Mouse (Mus musculus) C2C12 (cell line): Measurements from ENCODE around the gene Pgam2. TPM values are rescaled to one million over a fixed set of nuclear protein-coding genes. Genes with fewer than 3 reads are reported as not detected.

ENCODE experiments used
- H3K27me3 ChIP-seq: one replicate; pipeline ENCODE4 v1.6.1; 2011; ENCODE audit not compliant: control insufficient read depth, insufficient read depth, insufficient read length
- H3K36me3 ChIP-seq: one replicate; pipeline ENCODE4 v1.6.1; 2011; ENCODE audit not compliant: control insufficient read depth, insufficient read depth
- H3K4me3 ChIP-seq: one replicate; pipeline ENCODE4 v1.5.1; 2011; ENCODE audit warnings: mild to moderate bottlenecking, control low read depth; ENCODE audit not compliant: poor library complexity, insufficient read depth, severe bottlenecking
- H3K79me2 ChIP-seq: one replicate; pipeline ENCODE4 v1.6.1; 2011; ENCODE audit not compliant: control insufficient read depth, insufficient read depth
- H3K79me3 ChIP-seq: one replicate; pipeline ENCODE4 v1.6.1; 2011; ENCODE audit warnings: low read depth, control low read depth
- H3ac ChIP-seq: one replicate; pipeline ENCODE3; 2011; ENCODE audit warnings: low read depth; ENCODE audit not compliant: control insufficient read depth, insufficient read length
- CEBPB ChIP-seq: IDR thresholded peaks from one replicate; pipeline ENCODE4 v1.6.1; 2011; ENCODE audit warnings: low read depth, mild to moderate bottlenecking, control low read depth, moderate library complexity
- CTCF ChIP-seq: IDR thresholded peaks from one replicate; pipeline ENCODE4 v1.5.1; 2011; ENCODE audit not compliant: control insufficient read depth, insufficient read depth, insufficient read length
- FOSL1 ChIP-seq: IDR thresholded peaks from one replicate; pipeline ENCODE4 v1.8.0; 2011; ENCODE audit warnings: mild to moderate bottlenecking, low read length; ENCODE audit not compliant: poor library complexity, insufficient read depth, severe bottlenecking
- MAX ChIP-seq: IDR thresholded peaks from one replicate; pipeline ENCODE4 v1.6.1; 2011; ENCODE audit warnings: mild to moderate bottlenecking, control low read depth
- MYOD1 ChIP-seq: IDR thresholded peaks from one replicate; pipeline ENCODE4 v1.6.1; 2011; ENCODE audit warnings: low read depth; ENCODE audit not compliant: control insufficient read depth, insufficient read length
- MYOG ChIP-seq: IDR thresholded peaks from one replicate; pipeline ENCODE4 v1.6.1; 2011; ENCODE audit not compliant: control insufficient read depth, insufficient read length; ENCODE audit errors: extremely low read depth
- USF1 ChIP-seq: IDR thresholded peaks from one replicate; pipeline ENCODE4 v1.6.1; 2011; ENCODE audit warnings: low read depth, mild to moderate bottlenecking, control low read depth, moderate library complexity
- polyA plus RNA-seq: library from polyadenylated mRNA; unstranded; fragments of >200 nt; fragmentation: generic; extraction: Trizol; gene quantifications from one replicate; pipeline ENCODE4 v1.2.1, GENCODE M21; 2012; ENCODE audit warnings: missing spikeins

Gene Pgam2
- polyA plus RNA-seq, 1 experiment, result 3.3 TPM

DNA sequence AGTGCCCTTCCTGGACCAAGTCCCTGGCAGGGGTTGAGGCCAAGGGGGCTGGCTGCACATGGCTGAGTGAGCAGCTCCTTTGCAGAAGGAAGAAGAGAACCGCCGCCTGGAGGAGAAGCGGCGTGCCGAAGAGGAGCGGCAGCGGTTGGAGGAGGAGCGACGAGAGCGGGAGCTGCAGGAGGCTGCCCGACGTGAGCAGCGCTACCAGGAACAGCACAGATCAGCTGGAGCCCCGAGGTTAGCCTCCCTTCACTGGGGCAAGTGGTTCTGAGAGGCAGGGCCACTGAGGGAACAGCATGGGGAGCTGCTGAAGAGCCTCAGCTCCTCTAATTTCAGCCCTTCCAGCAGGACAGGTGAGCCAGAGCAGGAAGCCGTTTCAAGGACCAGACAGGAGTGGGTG is 6.6 kb downstream of the Pgam2 start:
- Histone ChIP-seq H3K79me3 (no peaks in the 10 kb centered on the region), H3ac (no peak overlapping the region), H3K4me3 (no peak overlapping the region), H3K27me3 (no peaks in the 10 kb centered on the region), H3K36me3 (peaks cover 73% of the 10 kb centered on the region), H3K79me2 (no peaks in the 10 kb centered on the region)
- TF ChIP-seq MAX, result no peak
- TF ChIP-seq MYOG, result no peak
- TF ChIP-seq CTCF, result no peak
- TF ChIP-seq CEBPB, result no peak

GRCm38 (mm10) chr11:5795706-5796105 is 7.8 kb downstream of the Pgam2 start:
- Histone ChIP-seq H3K79me3 (no peaks in the 10 kb centered on the region), H3K4me3 (no peak overlapping the region), H3ac (no peak overlapping the region), H3K79me2 (peaks cover 6% of the 10 kb centered on the region), H3K27me3 (no peaks in the 10 kb centered on the region), H3K36me3 (peaks cover 75% of the 10 kb centered on the region)
- TF ChIP-seq CEBPB, result no peak
- no peak for TF ChIP-seq CTCF
- peak; percentile 99 for TF ChIP-seq MAX
- TF ChIP-seq USF1, result peak; percentile 99
- no peak for TF ChIP-seq FOSL1
- TF ChIP-seq MYOD1, result peak; percentile 75

- peaks cover 71% of the 10 kb centered on the region for H3K36me3 ChIP-seq
- no peaks in the 10 kb centered on the region for H3K79me3 ChIP-seq
- H3K4me3 ChIP-seq, result no peak overlapping the region
- H3K27me3 ChIP-seq, result no peaks in the 10 kb centered on the region
- TF ChIP-seq USF1 (peak; percentile 74), MAX (no peak)
- no peak overlapping the region for H3ac ChIP-seq
- peaks cover 9% of the 10 kb centered on the region for H3K79me2 ChIP-seq
Measured at GRCm38 (mm10) chr11:5795290-5795689, 8.2 kb downstream of the Pgam2 start.

GRCm38 (mm10) chr11:5790431-5790830 is 13.1 kb downstream of the Pgam2 start:
- Histone ChIP-seq H3K27me3 (no peaks in the 10 kb centered on the region), H3ac (no peak overlapping the region), H3K4me3 (no peak overlapping the region), H3K36me3 (peaks cover 29% of the 10 kb centered on the region), H3K79me3 (peaks cover 13% of the 10 kb centered on the region), H3K79me2 (peaks cover 40% of the 10 kb centered on the region)
- no peak for TF ChIP-seq CEBPB
- TF ChIP-seq CTCF, result no peak

DNA sequence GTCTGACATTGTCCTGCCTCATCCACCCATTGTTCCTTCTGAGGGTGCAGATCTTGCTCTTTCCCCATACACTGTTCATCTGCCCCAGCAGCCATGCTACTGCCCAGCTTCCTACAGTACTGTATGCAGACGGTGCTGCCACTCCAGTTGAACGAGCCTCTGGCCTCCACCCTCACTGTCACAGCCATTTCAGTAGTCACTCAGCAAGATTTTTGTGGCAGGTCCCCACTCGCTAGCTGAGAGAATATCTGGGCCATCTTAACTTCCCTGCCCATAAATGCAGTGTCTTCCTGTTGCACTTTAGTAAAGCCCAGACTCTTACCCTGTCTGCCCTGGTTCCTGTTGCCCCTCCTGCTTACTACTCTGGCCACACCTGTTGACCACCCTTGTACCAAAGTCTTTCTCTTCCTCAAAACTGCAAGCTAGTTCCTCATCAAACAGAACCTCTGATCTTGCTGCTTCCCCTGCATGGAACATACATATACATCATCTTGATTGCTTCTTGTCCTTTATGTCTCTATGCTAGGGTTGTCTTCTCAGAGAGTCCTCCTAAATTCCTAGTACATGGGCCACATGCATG is 13.7 kb downstream of the Pgam2 start:
- Histone ChIP-seq H3K36me3 (peaks cover 29% of the 10 kb centered on the region), H3ac (no peak overlapping the region), H3K79me3 (peaks cover 13% of the 10 kb centered on the region), H3K4me3 (no peak overlapping the region), H3K79me2 (peaks cover 40% of the 10 kb centered on the region), H3K27me3 (no peaks in the 10 kb centered on the region)
- no peak for TF ChIP-seq USF1
- no peak for TF ChIP-seq CEBPB
- TF ChIP-seq CTCF, result no peak
- no peak for TF ChIP-seq FOSL1
- no peak for TF ChIP-seq MYOD1
- no peak for TF ChIP-seq MAX
- no peak for TF ChIP-seq MYOG

DNA sequence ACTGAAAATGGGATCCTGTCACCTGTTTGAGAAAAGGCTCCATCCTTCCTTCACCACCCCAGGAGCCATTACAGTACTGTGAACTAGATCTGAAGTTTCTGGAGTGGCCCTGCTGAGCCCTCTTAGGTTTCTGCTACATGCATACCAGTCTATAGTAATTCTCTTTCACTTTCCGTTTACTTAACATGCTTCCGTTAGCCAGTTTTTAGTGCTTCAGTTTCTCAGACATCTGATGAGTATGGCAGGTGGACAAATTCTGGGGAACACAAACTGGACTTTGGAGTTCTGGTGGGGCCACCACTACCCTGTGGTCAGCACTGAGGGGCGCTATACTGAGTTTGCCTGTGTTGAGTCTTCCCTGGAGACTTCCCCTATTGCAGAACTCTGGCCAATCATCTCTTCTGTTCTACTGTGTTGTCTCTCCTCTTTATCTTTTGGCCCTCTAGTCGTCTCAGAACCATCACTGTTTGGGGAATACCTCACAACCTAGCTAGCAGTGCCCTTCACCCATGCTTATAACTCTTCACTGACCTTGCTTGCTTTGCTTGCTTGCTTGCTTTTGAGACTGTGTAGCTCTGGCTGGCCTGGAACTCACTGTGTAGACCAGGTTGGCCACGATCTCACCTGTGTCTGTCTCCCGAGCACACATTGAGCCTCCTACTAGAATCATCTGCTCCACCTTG is 14.3 kb downstream of the Pgam2 start:
- TF ChIP-seq FOSL1 (no peak), MYOG (no peak), CTCF (peak; percentile 5), MAX (no peak), MYOD1 (no peak), USF1 (no peak), CEBPB (no peak)
- Histone ChIP-seq H3K79me2 (peaks cover 40% of the 10 kb centered on the region), H3ac (peak overlapping the region; percentile 85), H3K36me3 (peaks cover 22% of the 10 kb centered on the region), H3K27me3 (no peaks in the 10 kb centered on the region), H3K4me3 (peak overlapping the region; percentile 89), H3K79me3 (peaks cover 13% of the 10 kb centered on the region)
